Mouse (Mus musculus): Measurements from ENCODE around the gene Cbx4. TPM values are rescaled to one million over a fixed set of nuclear protein-coding genes. Genes with fewer than 3 reads are reported as not detected.
A peak's percentile ranks its signal among the peaks of the same experiment; 100 is the strongest.

Gene Cbx4
- polyA plus RNA-seq, 1 experiment from 2014 or later: 9.2 TPM

- WGBS: 49% methylated on average over 20 of the region's 20 CpGs
- H3K4me2 ChIP-seq (ENCODE audit: low read length): peak overlapping the region; percentile 95
- peaks cover 43 to 68% of the 10 kb centered on the region in 2 experiments for H3K4me1 ChIP-seq (ENCODE audit: control insufficient read depth in 2 of 2, insufficient read depth in 2 of 2, low read length in 2 of 2)
- no peak overlapping the region for H3K27ac ChIP-seq (replicated peaks in 1 of 2; ENCODE audit: control insufficient read depth in 1 of 2, insufficient read depth in 1 of 2, low read depth in 2 of 2, low read length in 2 of 2)
- H3K36me3 ChIP-seq (ENCODE audit: control insufficient read depth, insufficient read depth, low read length): peaks cover 37% of the 10 kb centered on the region
- peaks cover 10% of the 10 kb centered on the region for H3K27me3 ChIP-seq (ENCODE audit: control insufficient read depth, insufficient read depth, low read length)
- no peak for ATAC-seq (ENCODE audit: insufficient number of reproducible peaks, insufficient read depth, low FRiP score, low read depth)
- H3K4me3 ChIP-seq (ENCODE audit: control insufficient read depth in 1 of 2, insufficient read depth in 1 of 2, low read depth in 1 of 2, low read length in 2 of 2): peak overlapping the region in 1 of 2 experiments; percentile 94; a peak in 1 of 4 replicates
- peak overlapping the region; percentile 97; the same call in 1 of the 2 replicates for H3K9ac ChIP-seq (ENCODE audit: low read length)
- H3K9me3 ChIP-seq (ENCODE audit: control insufficient read depth, low read length): no peaks in the 10 kb centered on the region
These were observed 3.1 kb downstream of the Cbx4 start for GRCm38 (mm10) chr11:119082638-119083599.

- 44% methylated on average over 21 of the region's 21 CpGs for WGBS
- H3K4me3 ChIP-seq (ENCODE audit: control insufficient read depth in 1 of 2, insufficient read depth in 1 of 2, low read depth in 1 of 2, low read length in 2 of 2): no peak overlapping the region
These were observed 4.0 kb downstream of the Cbx4 start for GRCm38 (mm10) chr11:119081839-119082637.

GRCm38 (mm10) chr11:119081148-119081838 lies 4.7 kb downstream of the Cbx4 start:
- no peak overlapping the region for H3K4me3 ChIP-seq (ENCODE audit: control insufficient read depth in 1 of 2, insufficient read depth in 1 of 2, low read depth in 1 of 2, low read length in 2 of 2)
- H3K9ac ChIP-seq (ENCODE audit: low read length): no peak overlapping the region

More at GRCm38 (mm10) chr11:119081839-119082637, 4.0 kb downstream of the Cbx4 start:
- no peak overlapping the region for H3K4me2 ChIP-seq (ENCODE audit: low read length)
- no peak overlapping the region for H3K9ac ChIP-seq (ENCODE audit: low read length)
- no peak for ATAC-seq (ENCODE audit: insufficient number of reproducible peaks, insufficient read depth, low FRiP score, low read depth)
- peaks cover 37% of the 10 kb centered on the region for H3K36me3 ChIP-seq (ENCODE audit: control insufficient read depth, insufficient read depth, low read length)
- no peak overlapping the region for H3K27ac ChIP-seq (replicated peaks in 1 of 2; ENCODE audit: control insufficient read depth in 1 of 2, insufficient read depth in 1 of 2, low read depth in 2 of 2, low read length in 2 of 2)
- no peaks in the 10 kb centered on the region for H3K9me3 ChIP-seq (ENCODE audit: control insufficient read depth, low read length)
- H3K4me1 ChIP-seq (ENCODE audit: control insufficient read depth in 2 of 2, insufficient read depth in 2 of 2, low read length in 2 of 2): peaks cover 36 to 59% of the 10 kb centered on the region in 2 experiments
- peaks cover under 1% of the 10 kb centered on the region; the same call in 1 of the 2 replicates for H3K27me3 ChIP-seq (ENCODE audit: control insufficient read depth, insufficient read depth, low read length)

GRCm38 (mm10) chr11:119080461-119081147 lies 5.4 kb downstream of the Cbx4 start:
- Histone ChIP-seq H3K4me3 (ENCODE audit: control insufficient read depth in 1 of 2, insufficient read depth in 1 of 2, low read depth in 1 of 2, low read length in 2 of 2) (no peak overlapping the region), H3K4me2 (ENCODE audit: low read length) (no peak overlapping the region), H3K9me3 (ENCODE audit: control insufficient read depth, low read length) (no peaks in the 10 kb centered on the region), H3K4me1 (ENCODE audit: control insufficient read depth in 2 of 2, insufficient read depth in 2 of 2, low read length in 2 of 2) (peaks cover 36 to 52% of the 10 kb centered on the region in 2 experiments), H3K9ac (ENCODE audit: low read length) (peak overlapping the region; percentile 27; the same call in 1 of the 2 replicates), H3K36me3 (ENCODE audit: control insufficient read depth, insufficient read depth, low read length) (peaks cover 37% of the 10 kb centered on the region), H3K27ac (replicated peaks in 1 of 2; ENCODE audit: control insufficient read depth in 1 of 2, insufficient read depth in 1 of 2, low read depth in 2 of 2, low read length in 2 of 2) (no peak overlapping the region), H3K27me3 (ENCODE audit: control insufficient read depth, insufficient read depth, low read length) (no peaks in the 10 kb centered on the region)
- 56% methylated on average over 33 of the region's 33 CpGs for WGBS
- ATAC-seq (ENCODE audit: insufficient number of reproducible peaks, insufficient read depth, low FRiP score, low read depth): no peak

More at GRCm38 (mm10) chr11:119081148-119081838, 4.7 kb downstream of the Cbx4 start:
- no peaks in the 10 kb centered on the region for H3K27me3 ChIP-seq (ENCODE audit: control insufficient read depth, insufficient read depth, low read length)
- H3K4me2 ChIP-seq (ENCODE audit: low read length): no peak overlapping the region
- 65% methylated on average over 47 of the region's 47 CpGs for WGBS
- peaks cover 37% of the 10 kb centered on the region for H3K36me3 ChIP-seq (ENCODE audit: control insufficient read depth, insufficient read depth, low read length)
- ATAC-seq (ENCODE audit: insufficient number of reproducible peaks, insufficient read depth, low FRiP score, low read depth): no peak
- no peak overlapping the region for H3K27ac ChIP-seq (replicated peaks in 1 of 2; ENCODE audit: control insufficient read depth in 1 of 2, insufficient read depth in 1 of 2, low read depth in 2 of 2, low read length in 2 of 2)
- peaks cover 36 to 52% of the 10 kb centered on the region in 2 experiments for H3K4me1 ChIP-seq (ENCODE audit: control insufficient read depth in 2 of 2, insufficient read depth in 2 of 2, low read length in 2 of 2)
- H3K9me3 ChIP-seq (ENCODE audit: control insufficient read depth, low read length): no peaks in the 10 kb centered on the region

GRCm38 (mm10) chr11:119079445-119079837 lies 6.6 kb downstream of the Cbx4 start:
- no peak for ATAC-seq (ENCODE audit: insufficient number of reproducible peaks, insufficient read depth, low FRiP score, low read depth)
- peak overlapping the region; percentile 60 for H3K9ac ChIP-seq (ENCODE audit: low read length)
- H3K27me3 ChIP-seq (ENCODE audit: control insufficient read depth, insufficient read depth, low read length): no peaks in the 10 kb centered on the region
- 0 out of 4 replicates have a peak overlapping the region, but pooled peaks of 1 of the 2 experiments have one; percentile 8 for H3K4me3 ChIP-seq (ENCODE audit: control insufficient read depth in 1 of 2, insufficient read depth in 1 of 2, low read depth in 1 of 2, low read length in 2 of 2)
- H3K4me1 ChIP-seq (ENCODE audit: control insufficient read depth in 2 of 2, insufficient read depth in 2 of 2, low read length in 2 of 2): peaks cover 34 to 49% of the 10 kb centered on the region in 2 experiments
- H3K9me3 ChIP-seq (ENCODE audit: control insufficient read depth, low read length): no peaks in the 10 kb centered on the region
- H3K36me3 ChIP-seq (ENCODE audit: control insufficient read depth, insufficient read depth, low read length): peaks cover 37% of the 10 kb centered on the region
- WGBS: 47% methylated on average over 7 of the region's 7 CpGs
- peak overlapping the region; percentile 50 for H3K4me2 ChIP-seq (ENCODE audit: low read length)
- peak overlapping the region; percentile 76 to 82 for H3K27ac ChIP-seq (replicated peaks in 1 of 2; ENCODE audit: control insufficient read depth in 1 of 2, insufficient read depth in 1 of 2, low read depth in 2 of 2, low read length in 2 of 2)

- Histone ChIP-seq H3K9me3 (ENCODE audit: control insufficient read depth, low read length) (no peaks in the 10 kb centered on the region), H3K9ac (ENCODE audit: low read length) (peak overlapping the region; percentile 60), H3K4me1 (ENCODE audit: control insufficient read depth in 2 of 2, insufficient read depth in 2 of 2, low read length in 2 of 2) (peaks cover 28 to 43% of the 10 kb centered on the region in 2 experiments), H3K36me3 (ENCODE audit: control insufficient read depth, insufficient read depth, low read length) (peaks cover 37% of the 10 kb centered on the region), H3K4me3 (ENCODE audit: control insufficient read depth in 1 of 2, insufficient read depth in 1 of 2, low read depth in 1 of 2, low read length in 2 of 2) (peak overlapping the region; percentile 8 to 20; a peak in 1 of 4 replicates), H3K4me2 (ENCODE audit: low read length) (peak overlapping the region; percentile 50), H3K27me3 (ENCODE audit: control insufficient read depth, insufficient read depth, low read length) (no peaks in the 10 kb centered on the region), H3K27ac (replicated peaks in 1 of 2; ENCODE audit: control insufficient read depth in 1 of 2, insufficient read depth in 1 of 2, low read depth in 2 of 2, low read length in 2 of 2) (peak overlapping the region; percentile 76 to 85)
- ATAC-seq (ENCODE audit: insufficient number of reproducible peaks, insufficient read depth, low FRiP score, low read depth): peak; percentile 70
- WGBS: 3% methylated on average over 24 of the region's 27 CpGs
These were observed 7.2 kb downstream of the Cbx4 start for GRCm38 (mm10) chr11:119078691-119079444.
